Mouse (Mus musculus): ENCODE data around the gene Tmed6.

DNA sequence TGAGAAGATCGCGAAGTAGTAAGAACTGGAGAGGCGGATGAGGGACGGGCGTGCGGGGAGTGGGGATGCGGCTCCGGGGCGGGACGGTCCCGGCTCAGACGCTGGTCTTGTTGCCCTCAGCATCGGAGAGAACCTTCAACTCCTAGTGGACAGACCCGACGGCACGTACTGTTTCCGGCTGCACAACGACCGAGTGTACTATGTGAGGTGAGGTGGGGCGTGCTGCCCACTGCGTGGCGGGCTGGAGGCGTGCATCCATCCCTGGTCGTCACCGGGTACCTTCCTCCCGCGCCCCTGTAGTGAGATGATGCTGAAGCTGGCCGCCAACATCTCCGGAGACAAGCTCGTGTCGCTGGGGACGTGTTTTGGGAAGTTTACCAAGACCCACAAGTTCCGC is 8.5 kb downstream of the Tmed6 start:
- TF ChIP-seq CTCF (IDR thresholded peaks at IDR 0.05; ENCODE audit: control insufficient read depth, insufficient read depth, insufficient read length) (no peak), MYOG (IDR thresholded peaks at IDR 0.05; ENCODE audit: control insufficient read depth, extremely low read depth, insufficient read length) (no peak), MAX (IDR thresholded peaks at IDR 0.05) (no peak), USF1 (IDR thresholded peaks at IDR 0.05; ENCODE audit: low read depth) (no peak), MYOD1 (IDR thresholded peaks at IDR 0.05; ENCODE audit: control insufficient read depth, insufficient read length, low read depth) (no peak), FOSL1 (IDR thresholded peaks at IDR 0.05; ENCODE audit: insufficient read depth, low read length, poor library complexity, severe bottlenecking) (no peak), CEBPB (IDR thresholded peaks at IDR 0.05; ENCODE audit: low read depth) (no peak)
